Mouse (Mus musculus) bone marrow macrophage, adult 2 months (primary cell): ENCODE data around the gene Pygo2.

ENCODE experiments used
- CTCF ChIP-seq: IDR thresholded peaks from 2 replicates; pipeline ENCODE4 v1.5.1; 2012; ENCODE audit warnings: low read depth, mild to moderate bottlenecking, low read length, moderate library complexity
- POLR2A ChIP-seq: IDR thresholded peaks from 2 replicates; pipeline ENCODE4 v1.6.1; 2012; ENCODE audit warnings: mild to moderate bottlenecking, low read depth, low read length, borderline replicate concordance

- TF ChIP-seq POLR2A: no peak
- TF ChIP-seq CTCF: no peak
Observed at GRCm38 (mm10) chr3:89401329-89401728, 28.7 kb upstream of the Pygo2 start.
